Mouse (Mus musculus): ENCODE measurements around the gene Stxbp2. TPM values are rescaled to one million over a fixed set of nuclear protein-coding genes. Genes with fewer than 3 reads are reported as not detected.
"Not testable (repeated sequence)": the region's sequence is repeated elsewhere in the genome, so short reads cannot be mapped to it uniquely, and the experiment has no call there.

The Stxbp2 gene
- polyA plus RNA-seq (2012; rRNA removed) (55.5 and 61.7 TPM in 2 replicates), polyA plus RNA-seq (2014; fragmentation: Nextera tagmentation; extraction: Ambion mirVana) (37.7 and 44.6 TPM in 2 replicates)

- Histone ChIP-seq H3K36me3 (replicated peaks; ENCODE audit: control insufficient read depth, insufficient read depth, low read depth) (peaks cover 3% of the 10 kb centered on the region), H3K4me3 (ENCODE audit: insufficient read depth in 1 of 2, low read depth in 2 of 2, low read length in 2 of 2) (peak within 1 kb of the TSS; percentile 69 to 89), H3K27me3 (ENCODE audit: control insufficient read depth, insufficient read depth, low read length) (no peaks in the 10 kb centered on the region; the same call in 1 of the 2 replicates), H3K9ac (replicated peaks) (peak within 1 kb of the TSS; percentile 63), H3K4me1 (replicated peaks; ENCODE audit: control insufficient read depth in 2 of 2, insufficient read depth in 2 of 2, low read length in 1 of 2) (peaks cover 12 to 16% of the 10 kb centered on the region in 2 experiments; a peak in 3 of 4 replicates), H3K9me3 (ENCODE audit: control insufficient read depth, low read length) (no peaks in the 10 kb centered on the region), H3K27ac (no peak within 1 kb of the TSS), H3K4me2 (ENCODE audit: low read depth) (peak within 1 kb of the TSS; percentile 83)
- peak; percentile 90 for ATAC-seq (ENCODE audit: insufficient read depth)
- peak; percentile 27; the same call in 1 of the 2 replicates for TF ChIP-seq CTCF (IDR thresholded peaks at IDR 0.05; ENCODE audit: low read depth)
- TF ChIP-seq EP300 (IDR thresholded peaks at IDR 0.05; ENCODE audit: low read depth), result no peak
- WGBS (ENCODE audit: insufficient replicate concordance), result 5% methylated on average over 47 of the region's 47 CpGs
- peak; percentile 66 to 75 (median 71) for DNase-seq (ENCODE audit: low read depth in 3 of 3, low spot score in 3 of 3)
Observed at GRCm38 (mm10) chr8:3630647-3631477, at the start of gene Stxbp2. Gene Stxbp2, plus strand, starts transcription at chr8:3630955.

DNA sequence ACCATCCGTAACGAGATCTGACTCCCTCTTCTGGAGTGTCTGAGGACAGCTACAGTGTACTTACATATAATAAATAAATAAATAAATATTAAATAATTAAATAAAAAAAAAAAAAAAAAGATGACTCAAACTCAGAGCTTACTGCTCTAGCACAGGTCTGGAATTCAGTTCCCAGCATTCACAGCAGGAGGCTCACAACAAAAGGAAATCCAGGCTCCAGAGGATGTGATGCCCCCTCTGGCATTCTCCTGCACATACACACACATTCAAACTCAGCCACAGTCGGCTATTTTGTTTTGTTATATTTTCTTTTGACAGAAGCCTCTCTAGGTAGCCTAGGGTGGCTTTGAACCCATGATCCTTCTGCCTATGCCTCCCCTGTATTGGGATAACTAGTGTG lies 48.8 kb upstream of the Stxbp2 start:
- H3K36me3 ChIP-seq (replicated peaks; ENCODE audit: control insufficient read depth, insufficient read depth, low read depth); H3K9ac ChIP-seq (replicated peaks); H3K27ac ChIP-seq; ATAC-seq (ENCODE audit: insufficient read depth); H3K27me3 ChIP-seq (ENCODE audit: control insufficient read depth, insufficient read depth, low read length); H3K9me3 ChIP-seq (ENCODE audit: control insufficient read depth, low read length); DNase-seq (ENCODE audit: low read depth in 3 of 3, low spot score in 3 of 3); H3K4me3 ChIP-seq (ENCODE audit: insufficient read depth in 1 of 2, low read depth in 2 of 2, low read length in 2 of 2); H3K4me2 ChIP-seq (ENCODE audit: low read depth); H3K4me1 ChIP-seq (replicated peaks; ENCODE audit: control insufficient read depth in 2 of 2, insufficient read depth in 2 of 2, low read length in 1 of 2): not testable (repeated sequence)
- 50% methylated on average over 1 of the region's 3 CpGs for WGBS (ENCODE audit: insufficient replicate concordance)

GRCm38 (mm10) chr8:3586452-3586851 lies 44.3 kb upstream of the Stxbp2 start:
- TF ChIP-seq EP300 (IDR thresholded peaks at IDR 0.05; ENCODE audit: low read depth) (peak; percentile 54), CTCF (IDR thresholded peaks at IDR 0.05; ENCODE audit: low read depth) (no peak)
- peak overlapping the region; percentile 85 for H3K4me2 ChIP-seq (ENCODE audit: low read depth)
- no peaks in the 10 kb centered on the region for H3K36me3 ChIP-seq (replicated peaks; ENCODE audit: control insufficient read depth, insufficient read depth, low read depth)
- H3K4me1 ChIP-seq (replicated peaks; ENCODE audit: control insufficient read depth in 2 of 2, insufficient read depth in 2 of 2, low read length in 1 of 2), result peaks cover 14% of the 10 kb centered on the region in 2 experiments
- DNase-seq (ENCODE audit: low read depth in 3 of 3, low spot score in 3 of 3), result no peak
- peak; percentile 61 for ATAC-seq (ENCODE audit: insufficient read depth)
- H3K27me3 ChIP-seq (ENCODE audit: control insufficient read depth, insufficient read depth, low read length), result no peaks in the 10 kb centered on the region; the same call in 1 of the 2 replicates
- WGBS (ENCODE audit: insufficient replicate concordance), result 31% methylated on average over 2 of the region's 2 CpGs
- H3K9me3 ChIP-seq (ENCODE audit: control insufficient read depth, low read length), result no peaks in the 10 kb centered on the region
- H3K4me3 ChIP-seq (ENCODE audit: insufficient read depth in 1 of 2, low read depth in 2 of 2, low read length in 2 of 2), result no peak overlapping the region
- H3K9ac ChIP-seq (replicated peaks), result no peak overlapping the region
- no peak overlapping the region for H3K27ac ChIP-seq

GRCm38 (mm10) chr8:3586993-3587390 lies 43.8 kb upstream of the Stxbp2 start, which contains the start of gene Camsap3:
Gene Camsap3, plus strand, starts transcription at chr8:3587293.
- no peak for DNase-seq (ENCODE audit: low read depth in 3 of 3, low spot score in 3 of 3)
- Histone ChIP-seq H3K9me3 (ENCODE audit: control insufficient read depth, low read length) (no peaks in the 10 kb centered on the region), H3K36me3 (replicated peaks; ENCODE audit: control insufficient read depth, insufficient read depth, low read depth) (no peaks in the 10 kb centered on the region), H3K4me3 (ENCODE audit: insufficient read depth in 1 of 2, low read depth in 2 of 2, low read length in 2 of 2) (peak within 1 kb of the TSS; percentile 61 to 66), H3K9ac (replicated peaks) (peak within 1 kb of the TSS; percentile 54), H3K27me3 (ENCODE audit: control insufficient read depth, insufficient read depth, low read length) (no peaks in the 10 kb centered on the region; the same call in 1 of the 2 replicates), H3K4me2 (ENCODE audit: low read depth) (peak within 1 kb of the TSS; percentile 85), H3K4me1 (replicated peaks; ENCODE audit: control insufficient read depth in 2 of 2, insufficient read depth in 2 of 2, low read length in 1 of 2) (peaks cover 14% of the 10 kb centered on the region in 2 experiments), H3K27ac (no peak within 1 kb of the TSS)
- TF ChIP-seq CTCF (IDR thresholded peaks at IDR 0.05; ENCODE audit: low read depth), result no peak
- no peak for TF ChIP-seq EP300 (IDR thresholded peaks at IDR 0.05; ENCODE audit: low read depth)
- WGBS (ENCODE audit: insufficient replicate concordance), result 6% methylated on average over 7 of the region's 7 CpGs
- ATAC-seq (ENCODE audit: insufficient read depth), result no peak

Measured in liver, embryonic 14.5 days (tissue).